ENCODE assay signal across 12 mouse cellular contexts in genomic region chr2:150741405-150741804, GRCm38 (mm10). TPM values are rescaled to one million over a fixed set of nuclear protein-coding genes. Genes with fewer than 3 reads are reported as not detected.
DNase-seq lines count a peak whose midpoint lies in the region; ATAC-seq and TF ChIP-seq lines count a peak whose summit lies in the region.
"Had no signal": no experiment of that assay in that cellular context is flagged by ENCODE, and none has a peak within 500 bp of the region (broad histone marks: within the 10 kb centered on the region; RNA-seq: fewer than 3 reads in every experiment).

No protein-coding gene starts in this region.

- no peak overlapping the region for H3K4me3 ChIP-seq in intestine, postnatal 0 days (ENCODE audit: low read depth, low read length)
- H3K4me3 ChIP-seq in intestine, embryonic 16.5 days (ENCODE audit: low read length), result no peak overlapping the region
- H3K4me3 ChIP-seq in CH12.LX (replicated peaks in 1 of 3; ENCODE audit: low read depth in 2 of 3, low read length in 2 of 3, poor library complexity in 1 of 3), result no peak overlapping the region
- H3K4me3 ChIP-seq: lung, embryonic 15.5 days had no signal

- no peak overlapping the region for H3K9ac ChIP-seq in intestine, postnatal 0 days (ENCODE audit: low read depth, low read length)
- no peak overlapping the region for H3K9ac ChIP-seq in intestine, embryonic 16.5 days (ENCODE audit: low read depth, low read length)
- no peak overlapping the region for H3K9ac ChIP-seq in CH12.LX (ENCODE audit: insufficient read depth, low read depth)
- H3K9ac ChIP-seq: lung, embryonic 15.5 days had no signal

- TF ChIP-seq CTCF in intestine, postnatal 0 days (IDR thresholded peaks at IDR 0.05; ENCODE audit: low read depth), result peak; percentile 47
- peak in 1 of 2 experiments; percentile 70; a peak in 2 of 4 replicates for TF ChIP-seq CTCF in CH12.LX (conservative IDR thresholded peaks at IDR 0.05 in 1 of 2, IDR thresholded peaks at IDR 0.05 in 1 of 2; ENCODE audit: low read depth in 2 of 2, low read length in 2 of 2)

- DNase-seq in CH12.LX (ENCODE audit: extremely low read depth), result no peak
- peak; percentile 7 for DNase-seq in mesoderm, embryonic 11.5 days (ENCODE audit: low read depth, low spot score)
- DNase-seq in urinary bladder, postnatal 4 days (ENCODE audit: low spot score in 2 of 2), result no peak
- no peak for DNase-seq in layer of hippocampus, postnatal 10 days (ENCODE audit: low spot score in 2 of 2)
- DNase-seq in ovary, postnatal 14 days (ENCODE audit: low spot score), result no peak
- DNase-seq: adrenal gland, adult 2 months; kidney, postnatal 14 days; right cerebral cortex, adult 18-20 months had no signal

- no peaks in the 10 kb centered on the region for H3K36me3 ChIP-seq in intestine, postnatal 0 days (ENCODE audit: control insufficient read depth, insufficient read depth)
- H3K36me3 ChIP-seq in intestine, embryonic 16.5 days (ENCODE audit: control insufficient read depth, insufficient read depth, low read length), result no peaks in the 10 kb centered on the region
- no peaks in the 10 kb centered on the region for H3K36me3 ChIP-seq in CH12.LX (replicated peaks in 1 of 2; ENCODE audit: control insufficient read depth in 1 of 2, insufficient read depth in 1 of 2, low read length in 1 of 2)
- H3K36me3 ChIP-seq: lung, embryonic 15.5 days had no signal

- dilution Hi-C loops in CH12.LX (cut with MboI; ENCODE audit: extremely low pct_ligation_motif_present, extremely low pct_unique_long_range_greater_than_20kb, low sequenced_read_pairs), result no loop called here

- WGBS in intestine, postnatal 0 days, result 60% methylated on average over 4 of the region's 4 CpGs
- WGBS in intestine, embryonic 16.5 days, result 51% methylated on average over 4 of the region's 4 CpGs

- no peaks in the 10 kb centered on the region for H3K27me3 ChIP-seq in intestine, postnatal 0 days (replicated peaks; ENCODE audit: control insufficient read depth, insufficient read depth, low read length)
- H3K27me3 ChIP-seq in intestine, embryonic 16.5 days (replicated peaks; ENCODE audit: control insufficient read depth, insufficient read depth, low read length), result no peaks in the 10 kb centered on the region
- H3K27me3 ChIP-seq in CH12.LX (replicated peaks), result peaks cover 21% of the 10 kb centered on the region
- H3K27me3 ChIP-seq: lung, embryonic 15.5 days had no signal

- no peak for ATAC-seq in intestine, postnatal 0 days
- no peak for ATAC-seq in intestine, embryonic 16.5 days
- peak; percentile 82 for ATAC-seq in common myeloid progenitor, adult 5-6 weeks (replicated peaks; ENCODE audit: low read depth, poor library complexity, severe bottlenecking)

- TF ChIP-seq EP300 in CH12.LX (IDR thresholded peaks at IDR 0.05; ENCODE audit: low read length), result no peak

- TF ChIP-seq POLR2A in CH12.LX (IDR thresholded peaks at IDR 0.05; ENCODE audit: low read depth, low read length), result no peak

- no peak overlapping the region for H3K4me2 ChIP-seq in intestine, postnatal 0 days (replicated peaks; ENCODE audit: low read depth)
- no peak overlapping the region for H3K4me2 ChIP-seq in intestine, embryonic 16.5 days (ENCODE audit: low read depth, low read length)
- H3K4me2 ChIP-seq in CH12.LX (ENCODE audit: insufficient read depth, low read depth, poor library complexity, severe bottlenecking), result no peak overlapping the region
- H3K4me2 ChIP-seq: lung, embryonic 15.5 days had no signal

- H3K27ac ChIP-seq in intestine, postnatal 0 days (ENCODE audit: low read depth, low read length), result no peak overlapping the region
- H3K27ac ChIP-seq in intestine, embryonic 16.5 days (ENCODE audit: low read length), result no peak overlapping the region
- no peak overlapping the region for H3K27ac ChIP-seq in CH12.LX (ENCODE audit: insufficient read depth, low read depth)
- H3K27ac ChIP-seq: lung, embryonic 15.5 days had no signal

- H3K9me3 ChIP-seq in intestine, postnatal 0 days (ENCODE audit: control insufficient read depth), result no peaks in the 10 kb centered on the region
- H3K9me3 ChIP-seq in intestine, embryonic 16.5 days (ENCODE audit: control insufficient read depth, low read length), result no peaks in the 10 kb centered on the region
- peaks cover 7% of the 10 kb centered on the region for H3K9me3 ChIP-seq in CH12.LX (replicated peaks; ENCODE audit: low read length)
- H3K9me3 ChIP-seq: lung, embryonic 15.5 days had no signal

- H3K4me1 ChIP-seq in intestine, postnatal 0 days (replicated peaks; ENCODE audit: control insufficient read depth, insufficient read depth, low read length), result no peaks in the 10 kb centered on the region
- no peaks in the 10 kb centered on the region for H3K4me1 ChIP-seq in intestine, embryonic 16.5 days (ENCODE audit: control insufficient read depth, insufficient read depth, low read length)
- no peaks in the 10 kb centered on the region for H3K4me1 ChIP-seq in CH12.LX (ENCODE audit: control insufficient read depth in 1 of 2, insufficient read depth in 2 of 2)
- H3K4me1 ChIP-seq: lung, embryonic 15.5 days had no signal

- no peaks in the 10 kb centered on the region for H3K79me2 ChIP-seq in CH12.LX (replicated peaks; ENCODE audit: control insufficient read depth, extremely low read depth, insufficient read depth, poor library complexity, severe bottlenecking)

- in situ Hi-C loops in CH12.LX (cut with MboI; ENCODE audit: low pct_ligation_motif_present, low pct_unique_long_range_greater_than_20kb, low sequenced_read_pairs), result loop anchor here (10.0 kb wide), 2 partner anchors 137 to 177 kb away; partner anchors contain the start of gene Apmap

- TF ChIP-seq RAD21 in CH12.LX (IDR thresholded peaks at IDR 0.05; ENCODE audit: low read depth, low read length), result peak; percentile 79

TF ChIP-seq in CH12.LX, 34 proteins besides CTCF, POLR2A, EP300 and RAD21:
- TF ChIP-seq CHD2 (IDR thresholded peaks at IDR 0.05; ENCODE audit: low read length) (no peak), SMC3 (IDR thresholded peaks at IDR 0.05; ENCODE audit: low read depth, low read length) (peak; percentile 57)

RNA-seq across cellular contexts. Expression of gene Entpd6, which starts 7.4 kb away (rescaled TPM):
- 8.0 and 8.2 TPM in 2 replicates for polyA plus RNA-seq in intestine, postnatal 0 days (2015; fragmentation: Nextera tagmentation; extraction: Ambion mirVana)
- 25.4 and 28.1 TPM in 2 replicates for polyA plus RNA-seq in intestine, embryonic 16.5 days (2015; fragmentation: Nextera tagmentation; extraction: Ambion mirVana)
- 35.5 and 36.4 TPM in 2 replicates for total RNA-seq in CH12.LX (2012; rRNA removed)
- total RNA-seq in CH12.LX (2014; rRNA removed), result 30.6 and 33.5 TPM in 2 replicates
- 44.5 and 45.5 TPM in 2 replicates for polyA plus RNA-seq in CH12.LX (2012; ENCODE audit: insufficient read length, low read depth)
- 13.9 and 18.4 TPM in 2 replicates for total RNA-seq in common myeloid progenitor, adult 5-6 weeks (2017)
- 10 to 100 TPM; 73.1 to 74.9 TPM for total RNA-seq in layer of hippocampus, postnatal 10 days (2021)

RNA-seq across cellular contexts. Expression of gene Pygb, which starts 45.1 kb away (rescaled TPM):
- polyA plus RNA-seq in intestine, postnatal 0 days (2015; fragmentation: Nextera tagmentation; extraction: Ambion mirVana), result 42.3 and 43.7 TPM in 2 replicates
- polyA plus RNA-seq in intestine, embryonic 16.5 days (2015; fragmentation: Nextera tagmentation; extraction: Ambion mirVana), result 78.8 and 81.4 TPM in 2 replicates
- total RNA-seq in CH12.LX (2012; rRNA removed), result 47.0 and 47.7 TPM in 2 replicates
- 36.4 and 39.7 TPM in 2 replicates for total RNA-seq in CH12.LX (2014; rRNA removed)
- polyA plus RNA-seq in CH12.LX (2012; ENCODE audit: insufficient read length, low read depth), result 42.6 and 43.2 TPM in 2 replicates
- total RNA-seq in common myeloid progenitor, adult 5-6 weeks (2017), result 29.7 TPM in 2 replicates
- total RNA-seq in layer of hippocampus, postnatal 10 days (2021), result 100 to 1,000 TPM; 190 to 196 TPM

RNA-seq across cellular contexts. Expression of gene Vsx1, which starts 52.2 kb away (rescaled TPM):
- polyA plus RNA-seq in intestine, postnatal 0 days (2015; fragmentation: Nextera tagmentation; extraction: Ambion mirVana), result not detected in 2 replicates
- not detected in 2 replicates for polyA plus RNA-seq in intestine, embryonic 16.5 days (2015; fragmentation: Nextera tagmentation; extraction: Ambion mirVana)
- total RNA-seq in CH12.LX (2012; rRNA removed) (not detected in 2 replicates), CH12.LX (2014; rRNA removed) (not detected in 2 replicates)
- not detected in 2 replicates for polyA plus RNA-seq in CH12.LX (2012; ENCODE audit: insufficient read length, low read depth)
- not detected in 2 replicates for total RNA-seq in common myeloid progenitor, adult 5-6 weeks (2017)
- under 1 TPM; 0.09 to 0.30 TPM for total RNA-seq in layer of hippocampus, postnatal 10 days (2021)
- total RNA-seq: adrenal gland, adult 2 months had no signal
- polyA plus RNA-seq: adrenal gland, adult 2 months; lung, embryonic 15.5 days had no signal
